Mouse (Mus musculus) forebrain, embryonic 11.5 days (tissue): ENCODE results near the gene 4931414P19Rik. TPM values are rescaled to one million over a fixed set of nuclear protein-coding genes. Genes with fewer than 3 reads are reported as not detected.

Experiments
- ATAC-seq: fragments of 200-750 bp; cut with Nextera tagmentation; replicated peaks from 2 replicates; pipeline ENCODE4 v1.8.0; 2017; ENCODE audit warnings: moderate TSS enrichment; ENCODE audit not compliant: low FRiP score
- DNase-seq: peaks from one replicate; pipeline ENCODE4 v3.0.0-alpha.2; 2017; ENCODE audit warnings: low spot score
- H3K27ac ChIP-seq: fragments of 300-500 bp; sonication (generic); 2 replicates; pipeline ENCODE4 v1.5.1; 2014; ENCODE audit warnings: low read depth, low read length
- H3K27me3 ChIP-seq: fragments of 300-500 bp; sonication (generic); 2 replicates; pipeline ENCODE4 v1.6.1; 2014; ENCODE audit warnings: mild to moderate bottlenecking, low read length, mixed read lengths; ENCODE audit not compliant: control insufficient read depth, insufficient read depth
- H3K36me3 ChIP-seq: fragments of 300-500 bp; sonication (generic); 2 replicates; pipeline ENCODE4 v1.6.1; 2014; ENCODE audit warnings: mild to moderate bottlenecking, low read length, moderate library complexity, mixed read lengths; ENCODE audit not compliant: control insufficient read depth, insufficient read depth
- H3K4me1 ChIP-seq: fragments of 300-500 bp; sonication (generic); replicated peaks from 2 replicates; pipeline ENCODE4 v1.6.1; 2014; ENCODE audit warnings: low read length, mixed read lengths; ENCODE audit not compliant: control insufficient read depth, insufficient read depth
- H3K4me2 ChIP-seq: fragments of 300-500 bp; sonication (generic); 2 replicates; pipeline ENCODE4 v1.6.1; 2014; ENCODE audit warnings: low read depth, mild to moderate bottlenecking, low read length, moderate library complexity, mixed read lengths; ENCODE audit not compliant: severe bottlenecking
- H3K4me3 ChIP-seq: fragments of 300-500 bp; sonication (generic); 2 replicates; pipeline ENCODE4 v1.5.1; 2014; ENCODE audit warnings: low read depth, low read length
- H3K9ac ChIP-seq: fragments of 300-500 bp; sonication (generic); 2 replicates; pipeline ENCODE4 v1.6.1; 2014; ENCODE audit warnings: low read length
- H3K9me3 ChIP-seq: fragments of 300-500 bp; sonication (generic); 2 replicates; pipeline ENCODE4 v1.6.1; 2016; ENCODE audit warnings: low read length, mixed read lengths; ENCODE audit not compliant: control insufficient read depth
- WGBS: fragments of 180-500 bp; shearing (Covaris S2); extraction: QIAGEN DNeasy Blood & Tissue Kit; methylation state at CpG from one replicate; pipeline ENCODE4 v1.1.7; 2014; 5-methylcytosine and 5-hydroxymethylcytosine counted together
- microRNA counts: library from miRNA; unstranded; fragments of <30 nt; microRNA quantifications from one replicate; lab custom pipeline; 2015
- microRNA-seq: library from miRNA; unstranded; fragments of <30 nt; microRNA quantifications from one replicate; pipeline ENCODE4, GENCODE M21; 2016; ENCODE audit not compliant: insufficient number of aligned reads
- polyA plus RNA-seq: library from polyadenylated mRNA; unstranded; fragments of >200 nt; fragmentation: Nextera tagmentation; extraction: Ambion mirVana; gene quantifications from 2 replicates; pipeline ENCODE4 v1.2.1, GENCODE M21; 2014

The 4931414P19Rik gene
- polyA plus RNA-seq, 1 experiment from 2014 or later: 9.6 TPM

DNA sequence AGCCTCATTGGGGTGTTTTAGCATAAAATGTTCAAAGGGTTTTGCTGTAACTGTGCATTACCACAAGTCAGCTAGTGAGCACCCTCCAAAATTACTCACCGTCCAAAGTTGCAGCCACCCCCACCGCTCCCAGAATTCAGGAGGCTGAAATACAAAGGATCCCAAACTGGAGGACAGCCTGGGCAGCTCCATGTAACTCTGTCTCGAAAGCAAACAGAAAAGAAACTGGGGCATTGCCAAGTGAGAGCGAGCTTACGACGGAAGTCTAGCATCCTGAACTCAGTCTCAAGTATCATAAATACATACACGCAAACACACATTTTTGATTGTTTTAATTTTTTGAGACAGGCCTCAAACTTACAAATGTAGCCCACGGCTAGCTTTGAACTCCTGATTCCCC lies 48.5 kb downstream of the 4931414P19Rik start:
- H3K36me3 ChIP-seq: no peaks in the 10 kb centered on the region
- H3K27me3 ChIP-seq: no peaks in the 10 kb centered on the region
- ATAC-seq: no peak
- H3K9ac ChIP-seq: no peak overlapping the region
- peaks cover 6% of the 10 kb centered on the region; the same call in 1 of the 2 replicates for H3K4me1 ChIP-seq
- H3K27ac ChIP-seq: no peak overlapping the region
- H3K4me2 ChIP-seq: no peak overlapping the region
- H3K9me3 ChIP-seq: no peaks in the 10 kb centered on the region
- no peak for DNase-seq
- H3K4me3 ChIP-seq: no peak overlapping the region
- WGBS: 87% methylated on average over 8 of the region's 8 CpGs

DNA sequence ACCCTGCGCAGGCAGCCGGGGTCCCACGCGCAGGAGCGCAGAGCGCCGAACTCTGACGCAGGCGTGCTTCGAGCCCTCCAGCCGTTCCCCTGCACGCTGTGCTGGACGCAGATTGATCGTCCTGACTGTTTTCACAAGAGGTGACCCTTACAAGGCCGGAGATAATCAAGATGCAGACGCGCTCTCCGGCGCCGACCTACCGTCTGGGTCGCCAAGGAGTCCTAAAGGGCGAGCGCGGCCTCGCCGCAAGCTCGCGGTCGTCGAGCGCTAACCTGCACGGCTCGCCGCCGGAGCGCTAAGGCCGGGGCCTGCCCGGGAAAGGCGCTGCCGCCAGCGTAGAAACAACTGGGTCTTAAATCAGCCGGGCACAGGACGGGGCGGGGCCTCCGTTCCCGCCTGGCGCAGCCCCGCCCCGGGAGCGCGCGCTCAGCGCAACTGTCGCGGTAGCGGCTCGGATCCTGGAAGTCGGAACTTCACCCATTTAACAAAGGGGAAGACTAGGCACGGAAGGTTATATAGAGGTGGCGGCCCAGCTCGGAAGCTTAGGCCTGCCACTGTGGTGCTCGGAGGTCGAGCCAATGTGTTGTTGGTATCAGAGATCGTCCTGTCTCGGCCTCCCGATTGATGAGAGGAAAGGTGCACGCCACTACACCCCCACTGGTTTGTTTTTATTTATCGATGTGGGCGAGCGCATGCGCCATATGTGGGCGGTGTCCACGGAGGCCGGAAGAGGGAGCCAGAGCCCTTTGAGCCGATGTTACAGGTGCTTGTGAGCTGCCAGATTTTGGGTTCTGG lies 51.6 kb downstream of the 4931414P19Rik start, which contains the start of gene Haus4:
Gene Haus4, minus strand, starts transcription at position 642 of the 795 bp plus-strand sequence.
- Histone ChIP-seq H3K9me3 (no peaks in the 10 kb centered on the region), H3K4me3 (peak within 1 kb of the TSS; percentile 51), H3K27ac (peak within 1 kb of the TSS; percentile 80), H3K36me3 (no peaks in the 10 kb centered on the region; the same call in 1 of the 2 replicates), H3K4me2 (peak within 1 kb of the TSS; percentile 92), H3K4me1 (peaks cover 6% of the 10 kb centered on the region; the same call in 1 of the 2 replicates), H3K9ac (peak within 1 kb of the TSS; percentile 84), H3K27me3 (no peaks in the 10 kb centered on the region)
- under 1% methylated on average over 76 of the region's 76 CpGs for WGBS
- DNase-seq: peak; percentile 94
- peak; percentile 94 for ATAC-seq

DNA sequence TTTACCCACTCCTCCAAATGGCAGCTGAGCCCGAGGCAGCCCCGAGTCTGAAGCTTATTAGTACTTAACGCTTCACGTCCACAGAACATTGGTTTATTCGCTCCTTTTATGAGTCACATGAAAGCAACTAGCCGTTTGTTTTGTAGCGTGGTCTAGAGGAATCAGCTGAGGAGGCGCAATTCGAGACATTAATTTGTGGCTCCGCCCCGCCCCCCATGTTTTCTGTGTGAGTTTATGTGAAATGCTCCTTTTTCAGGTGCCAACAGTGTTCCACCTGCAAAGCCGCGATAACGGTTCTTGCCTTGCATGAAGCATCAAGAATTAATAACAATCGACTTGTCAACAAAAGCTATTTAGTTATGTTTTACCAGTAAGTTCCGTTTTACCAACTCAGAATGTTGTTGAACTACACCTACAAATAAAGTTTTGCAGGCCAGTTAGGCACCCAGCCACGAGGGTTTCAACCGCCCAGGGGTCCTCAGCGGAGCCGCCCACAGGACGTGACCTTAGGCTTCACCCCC lies 52.3 kb downstream of the 4931414P19Rik start:
- peak overlapping the region; percentile 92 for H3K4me2 ChIP-seq
- WGBS: 2% methylated on average over 21 of the region's 21 CpGs
- DNase-seq (peak; percentile 66), ATAC-seq (no peak)
- no peaks in the 10 kb centered on the region; the same call in 1 of the 2 replicates for H3K36me3 ChIP-seq
- peak overlapping the region; percentile 80 for H3K27ac ChIP-seq
- peaks cover 6% of the 10 kb centered on the region; the same call in 1 of the 2 replicates for H3K4me1 ChIP-seq
- no peaks in the 10 kb centered on the region for H3K27me3 ChIP-seq
- H3K9me3 ChIP-seq: no peaks in the 10 kb centered on the region
- peak overlapping the region; percentile 51 for H3K4me3 ChIP-seq
- peak overlapping the region; percentile 84 for H3K9ac ChIP-seq

DNA sequence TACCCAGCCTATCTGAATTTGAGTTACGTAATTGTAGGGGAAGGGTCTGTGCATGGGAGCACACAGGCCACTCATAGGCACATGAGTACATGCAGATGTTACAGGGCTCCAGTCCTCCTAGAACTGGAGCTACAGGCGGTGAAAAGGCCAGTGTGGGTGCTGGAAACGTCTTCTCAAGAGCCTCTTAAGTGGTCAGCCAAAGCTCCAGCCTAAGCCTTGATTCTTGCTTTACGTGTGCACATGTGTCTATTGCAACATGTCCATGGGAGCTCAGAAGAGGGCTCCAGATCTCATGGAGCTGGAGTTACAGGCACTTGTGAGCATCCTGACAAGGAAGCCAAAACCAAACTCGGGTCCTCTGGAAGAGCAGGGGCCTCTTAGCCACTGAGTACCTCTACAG lies 61.1 kb downstream of the 4931414P19Rik start:
- WGBS: 90% methylated on average over 5 of the region's 5 CpGs
- DNase-seq (no peak), ATAC-seq (no peak)
- Histone ChIP-seq H3K4me1 (no peaks in the 10 kb centered on the region), H3K27me3 (no peaks in the 10 kb centered on the region), H3K36me3 (peaks cover 3% of the 10 kb centered on the region), H3K4me3 (no peak overlapping the region), H3K9ac (no peak overlapping the region), H3K4me2 (no peak overlapping the region), H3K27ac (no peak overlapping the region), H3K9me3 (no peaks in the 10 kb centered on the region)

DNA sequence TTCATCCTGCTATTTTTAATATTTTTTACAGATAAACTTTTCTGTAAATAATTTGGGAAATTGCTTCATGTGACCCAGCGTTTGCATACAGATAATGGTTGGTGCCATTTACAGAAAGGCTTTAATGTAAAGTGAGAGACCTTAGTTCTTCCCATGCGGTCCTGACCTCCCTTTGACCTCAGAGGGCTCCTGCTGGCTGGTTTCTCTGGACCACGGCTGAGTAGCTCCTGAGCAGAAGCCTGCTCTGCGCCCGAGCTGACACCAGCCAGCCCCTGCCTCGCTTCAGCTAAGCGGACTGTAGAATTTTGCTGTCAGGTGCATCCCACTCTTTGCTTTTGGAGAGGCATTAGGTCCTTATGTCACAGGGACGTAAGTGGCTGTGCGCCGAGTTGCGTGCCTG lies 65.0 kb downstream of the 4931414P19Rik start:
- H3K36me3 ChIP-seq: peaks cover 3% of the 10 kb centered on the region
- ATAC-seq: no peak
- WGBS: 69% methylated on average over 11 of the region's 11 CpGs

DNA sequence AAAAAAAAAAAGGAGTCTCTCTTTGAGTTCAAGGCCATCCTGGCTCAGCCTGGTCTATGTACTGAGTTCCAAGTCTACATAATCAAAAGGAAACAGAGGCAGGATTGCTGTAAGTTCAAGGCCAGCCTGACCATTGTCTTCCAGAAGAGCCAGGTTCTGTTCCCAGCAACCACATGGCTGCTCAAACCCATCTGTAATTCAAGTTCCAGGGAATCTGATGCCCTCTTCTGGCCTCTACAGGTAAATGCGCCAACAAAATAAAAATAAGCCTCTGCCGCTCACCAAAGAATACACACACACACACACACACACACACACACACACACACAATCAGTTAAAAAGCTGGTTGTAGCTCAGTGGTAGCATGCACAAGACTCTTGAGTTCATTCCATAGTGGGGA lies 67.2 kb downstream of the 4931414P19Rik start:
- no peak for ATAC-seq

More for the DNA sequence above, 65.0 kb downstream of the 4931414P19Rik start:
- Histone ChIP-seq H3K4me2 (no peak overlapping the region), H3K4me3 (no peak overlapping the region), H3K4me1 (no peaks in the 10 kb centered on the region), H3K9me3 (no peaks in the 10 kb centered on the region), H3K27ac (no peak overlapping the region), H3K9ac (no peak overlapping the region), H3K27me3 (no peaks in the 10 kb centered on the region)
- DNase-seq: peak; percentile 41

More for the DNA sequence above, 67.2 kb downstream of the 4931414P19Rik start:
- 92% methylated on average over 2 of the region's 2 CpGs for WGBS
- no peak overlapping the region for H3K4me2 ChIP-seq
- H3K9ac ChIP-seq: no peak overlapping the region
- no peaks in the 10 kb centered on the region for H3K9me3 ChIP-seq
- no peak overlapping the region for H3K4me3 ChIP-seq
- H3K27ac ChIP-seq: no peak overlapping the region
- H3K27me3 ChIP-seq: no peaks in the 10 kb centered on the region
- H3K4me1 ChIP-seq: no peaks in the 10 kb centered on the region
- peaks cover 3% of the 10 kb centered on the region for H3K36me3 ChIP-seq
- no peak for DNase-seq

MicroRNAs encoded within 50 kb of the gene (microRNA counts, 519-probe panel; counts per million panel counts)
- 31.2 counts per million for microRNA mmu-miR-686 (lab: Ali Mortazavi, UCI)

Small RNA genes lying within 50 kb of the gene (microRNA-seq; reads per million reads assigned to microRNA genes)
- gene Mir686: not detected
- not detected for gene Mir6948

Other genes starting within 250 kb of the 4931414P19Rik start
- 56.7 and 58.3 TPM in 2 replicates for gene Oxa1l, start 245.2 kb downstream of the 4931414P19Rik start, polyA plus RNA-seq
- gene Slc7a7, start 188.2 kb downstream of the 4931414P19Rik start, polyA plus RNA-seq: 4.5 and 5.0 TPM in 2 replicates
- gene Mrpl52, start 179.1 kb downstream of the 4931414P19Rik start, polyA plus RNA-seq: 220 and 221 TPM in 2 replicates
- 70.7 and 71.6 TPM in 2 replicates for gene Mmp14, start 174.4 kb downstream of the 4931414P19Rik start, polyA plus RNA-seq
- gene Lrp10, start 141.9 kb downstream of the 4931414P19Rik start, polyA plus RNA-seq: 28.8 and 29.9 TPM in 2 replicates
- 18.8 and 19.8 TPM in 2 replicates for gene Rem2, start 129.9 kb downstream of the 4931414P19Rik start, polyA plus RNA-seq
- 142 and 151 TPM in 2 replicates for gene Prmt5, start 88.5 kb downstream of the 4931414P19Rik start, polyA plus RNA-seq
- 50.6 and 55.5 TPM in 2 replicates for gene Haus4, start 51.4 kb downstream of the 4931414P19Rik start, polyA plus RNA-seq
- 51.6 and 59.7 TPM in 2 replicates for gene Ajuba, start 28.4 kb downstream of the 4931414P19Rik start, polyA plus RNA-seq
- 414 and 455 TPM in 2 replicates for gene Psmb5, start 12.0 kb upstream of the 4931414P19Rik start, polyA plus RNA-seq
- 0.05 TPM in 1 of 2 replicates, not detected in the other for gene Psmb11, start 15.4 kb upstream of the 4931414P19Rik start, polyA plus RNA-seq
- not detected in 2 replicates for gene Gm17606, start 35.0 kb upstream of the 4931414P19Rik start, polyA plus RNA-seq
- 10.5 and 12.3 TPM in 2 replicates for gene Cdh24, start 35.4 kb upstream of the 4931414P19Rik start, polyA plus RNA-seq
- gene 1700123O20Rik, start 80.2 kb upstream of the 4931414P19Rik start, polyA plus RNA-seq: 89.9 and 94.4 TPM in 2 replicates
- gene Acin1, start 80.9 kb upstream of the 4931414P19Rik start, polyA plus RNA-seq: 150 and 160 TPM in 2 replicates
- 0.17 and 0.23 TPM in 2 replicates for gene Gm29776, start 92.8 kb upstream of the 4931414P19Rik start, polyA plus RNA-seq
- not detected in 2 replicates for gene Cebpe, start 106.2 kb upstream of the 4931414P19Rik start, polyA plus RNA-seq
- gene Slc7a8, start 176.0 kb upstream of the 4931414P19Rik start, polyA plus RNA-seq: 1.5 and 2.1 TPM in 2 replicates
- not detected in 2 replicates for gene Rnf212b, start 208.1 kb upstream of the 4931414P19Rik start, polyA plus RNA-seq